Mouse (Mus musculus) adrenal gland, postnatal 10 days (tissue): ENCODE measurements around the gene Pafah1b1. TPM values are rescaled to one million over a fixed set of nuclear protein-coding genes. Genes with fewer than 3 reads are reported as not detected.

Experiments used
- DNase-seq: peaks from one replicate; pipeline ENCODE4 v3.0.0; 2021; ENCODE audit warnings: mixed read lengths
- long read RNA-seq, 2 experiments: library from polyadenylated mRNA; stranded (forward); transcript quantifications; one replicate each; pipeline ENCODE4 v2.0.0; 2021
- total RNA-seq, 2 experiments: library from RNA; stranded (reverse); gene quantifications; 2 replicates each; pipeline ENCODE4 v1.2.3; 2021

Gene Pafah1b1
- total RNA-seq, result 100 to 1,000 TPM; 145 to 154 TPM
- long read RNA-seq, experiment 1, full-length matches to known transcripts, result 76 of 111 reads
- long read RNA-seq, experiment 1, partial matches to known transcripts, result 28 of 111 reads
- long read RNA-seq, experiment 1, other reads (novel, unspliced or antisense), result 7 of 111 reads
- long read RNA-seq, experiment 2, full-length matches to known transcripts, result 44 of 50 reads
- long read RNA-seq, experiment 2, partial matches to known transcripts, result 1 of 50 reads
- long read RNA-seq, experiment 2, other reads (novel, unspliced or antisense), result 5 of 50 reads

GRCm38 (mm10) chr11:74724235-74724791 is at the start of gene Pafah1b1:
Gene Pafah1b1, minus strand, starts transcription at chr11:74724670.
- DNase-seq, result peak; percentile 98

DNA sequence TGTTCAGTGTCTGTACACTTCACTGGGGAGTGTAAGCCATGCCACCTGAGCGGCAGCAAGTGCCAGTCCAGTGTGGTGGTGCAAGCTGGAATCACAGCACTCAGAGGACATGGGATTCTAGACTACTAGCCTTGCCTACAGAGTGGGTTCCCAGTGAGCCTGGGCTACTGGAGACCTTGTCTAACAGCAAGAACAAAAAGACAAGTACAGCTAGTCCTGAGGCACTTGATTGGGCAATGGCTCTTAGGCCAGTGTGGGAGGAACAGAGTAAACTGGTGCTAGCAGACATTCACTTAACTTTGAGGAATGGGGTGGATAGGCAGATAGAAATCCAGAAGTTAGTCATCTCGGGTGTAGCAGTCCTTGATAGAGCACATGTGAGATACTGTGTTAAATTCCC is 47.9 kb upstream of the Pafah1b1 start:
- no peak for DNase-seq

- DNase-seq, result no peak
These were observed 47.2 kb upstream of the Pafah1b1 start for GRCm38 (mm10) chr11:74771650-74772049.

DNA sequence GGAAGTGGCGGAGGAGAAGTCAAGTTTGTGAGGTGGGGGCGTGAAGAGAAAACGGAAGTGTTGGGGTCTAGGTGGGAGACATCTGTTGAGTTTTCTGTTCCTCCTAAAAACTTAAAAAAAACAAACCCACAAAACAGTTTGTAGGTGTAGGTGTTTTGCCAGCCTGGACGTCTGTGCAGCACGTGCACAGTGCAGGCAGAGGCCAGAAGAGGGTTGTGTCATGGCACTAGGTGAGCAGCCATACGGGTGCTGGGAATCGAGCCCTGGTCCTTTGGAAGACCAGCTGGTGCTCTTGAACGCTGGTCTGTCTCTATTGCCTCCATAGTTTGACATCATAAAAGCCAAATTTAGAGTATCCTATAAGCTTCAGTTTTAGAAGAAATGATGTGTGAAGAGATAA is 46.8 kb upstream of the Pafah1b1 start:
- DNase-seq, result no peak

DNA sequence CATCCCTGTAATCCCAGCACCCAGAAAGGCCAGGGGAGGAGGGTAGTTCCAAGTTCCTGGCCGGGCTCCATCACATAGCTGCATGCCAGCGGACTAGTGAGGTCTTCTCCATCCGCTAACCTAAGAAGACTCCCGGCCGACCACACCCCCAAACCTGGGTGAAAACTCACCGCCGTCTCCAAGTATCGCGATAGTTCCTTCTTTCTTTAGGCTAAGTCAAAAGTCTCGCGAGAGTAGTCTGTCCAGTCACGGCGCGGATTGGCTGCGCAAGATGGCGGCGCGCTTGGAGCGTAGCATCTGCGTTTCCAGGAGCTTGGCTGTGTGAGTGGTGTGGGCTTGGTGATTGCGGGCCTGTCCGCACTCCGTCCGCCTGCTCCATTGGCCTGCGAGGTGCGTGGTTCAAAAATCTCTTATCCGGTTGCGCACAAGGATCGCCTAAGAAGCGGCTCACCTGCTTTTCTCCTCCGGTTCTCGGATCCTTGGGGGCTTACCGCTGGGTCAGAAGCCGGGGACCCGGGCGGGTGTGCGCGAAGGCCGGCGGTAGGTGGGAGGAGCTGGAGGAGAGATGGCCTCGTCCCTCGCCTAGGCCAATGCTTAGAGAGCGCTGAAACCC is 46.2 kb upstream of the Pafah1b1 start, which contains the start of gene Mettl16:
Mettl16 (plus strand) TSS at position 236 of the 613 bp plus-strand sequence.
- peak; percentile 93 for DNase-seq

- DNase-seq, result no peak
These were observed 45.6 kb upstream of the Pafah1b1 start for GRCm38 (mm10) chr11:74770037-74770436.

GRCm38 (mm10) chr11:74768045-74768444 is 43.6 kb upstream of the Pafah1b1 start:
- peak; percentile 51 for DNase-seq

DNA sequence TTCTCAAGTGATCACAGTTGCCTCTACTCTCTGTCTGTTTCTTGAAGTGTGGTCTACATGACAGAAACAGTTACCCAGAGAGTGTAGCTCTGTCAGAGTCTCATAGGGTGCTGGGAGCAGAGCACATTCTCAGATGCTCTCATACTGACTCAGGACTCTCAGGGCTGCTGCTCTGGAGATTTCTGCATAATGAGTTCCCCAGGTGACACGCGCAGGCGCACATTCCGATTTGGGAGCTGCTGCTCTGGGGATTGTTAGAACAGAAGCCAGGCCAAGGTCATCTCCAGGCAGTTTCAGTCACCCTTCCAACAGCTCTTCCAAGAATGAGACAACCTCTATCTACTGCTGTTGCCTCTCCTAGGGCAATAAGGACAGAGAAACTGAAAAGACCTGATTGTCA is 43.0 kb upstream of the Pafah1b1 start:
- DNase-seq, result peak; percentile 72

DNA sequence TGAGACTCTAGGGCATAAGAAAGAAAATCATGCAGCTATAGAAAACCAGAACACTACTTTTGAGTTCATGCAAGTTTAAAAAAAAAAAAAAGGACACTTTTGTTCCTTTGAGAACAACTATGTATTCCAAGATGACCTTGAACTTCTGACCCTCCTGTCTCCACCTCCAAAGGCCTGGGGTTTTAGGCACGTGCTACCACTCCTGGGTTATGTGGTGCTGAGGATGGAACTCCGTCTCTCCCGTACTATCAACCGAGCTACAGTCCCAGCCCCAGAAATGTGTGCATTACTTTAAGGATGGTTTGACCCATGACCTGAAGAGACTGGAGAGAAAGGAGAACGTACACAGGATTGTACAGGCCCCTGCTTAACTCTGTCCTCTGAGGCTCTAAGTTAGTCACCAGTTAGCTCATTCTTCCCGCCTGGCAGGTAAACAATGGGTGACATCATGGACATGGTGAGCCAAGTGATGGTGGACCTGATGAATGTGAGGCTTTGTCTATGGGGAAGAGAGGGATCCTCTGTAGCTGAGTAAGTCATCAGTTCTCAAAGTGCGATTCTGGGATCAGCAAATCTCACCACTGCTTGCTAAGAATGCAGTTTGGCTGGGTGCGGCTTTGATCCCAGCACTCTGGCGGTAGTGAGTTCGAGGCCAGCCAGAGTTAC is 39.6 kb upstream of the Pafah1b1 start:
- no peak for DNase-seq

DNA sequence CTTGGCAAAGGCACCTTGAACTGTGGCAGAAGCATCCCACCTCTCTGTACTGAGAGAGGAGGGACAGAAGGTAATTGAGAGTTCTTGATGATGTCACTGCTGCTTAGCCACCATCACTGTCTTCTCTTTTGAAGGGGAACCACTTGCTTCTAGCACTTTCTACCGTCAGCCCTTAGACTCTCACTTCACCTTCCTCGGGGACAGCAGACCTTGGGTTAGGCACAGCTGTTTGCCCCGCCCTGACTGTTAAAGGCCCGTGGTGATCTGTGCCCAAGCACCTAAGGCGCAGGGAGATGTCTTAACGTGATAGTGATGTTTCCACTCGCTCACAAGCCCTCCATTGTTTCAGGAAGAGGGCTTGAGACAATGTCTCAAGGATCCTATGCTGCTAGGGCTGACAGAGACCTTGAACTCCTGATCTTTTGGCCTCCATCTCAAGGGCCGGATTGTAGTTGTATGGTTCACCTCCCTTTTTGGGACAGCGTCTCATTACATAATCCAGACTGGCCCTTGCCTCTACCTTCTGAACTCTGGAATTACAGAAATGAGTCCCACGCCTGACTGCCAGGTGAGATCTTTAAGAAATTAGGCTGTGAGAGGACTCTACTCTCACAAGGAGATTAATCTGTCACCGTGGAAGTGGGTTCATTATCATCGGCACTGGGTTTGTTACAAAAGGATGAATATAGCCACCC is 36.7 kb upstream of the Pafah1b1 start:
- DNase-seq, result no peak

GRCm38 (mm10) chr11:74756631-74757030 is 32.2 kb upstream of the Pafah1b1 start:
- DNase-seq, result no peak

DNA sequence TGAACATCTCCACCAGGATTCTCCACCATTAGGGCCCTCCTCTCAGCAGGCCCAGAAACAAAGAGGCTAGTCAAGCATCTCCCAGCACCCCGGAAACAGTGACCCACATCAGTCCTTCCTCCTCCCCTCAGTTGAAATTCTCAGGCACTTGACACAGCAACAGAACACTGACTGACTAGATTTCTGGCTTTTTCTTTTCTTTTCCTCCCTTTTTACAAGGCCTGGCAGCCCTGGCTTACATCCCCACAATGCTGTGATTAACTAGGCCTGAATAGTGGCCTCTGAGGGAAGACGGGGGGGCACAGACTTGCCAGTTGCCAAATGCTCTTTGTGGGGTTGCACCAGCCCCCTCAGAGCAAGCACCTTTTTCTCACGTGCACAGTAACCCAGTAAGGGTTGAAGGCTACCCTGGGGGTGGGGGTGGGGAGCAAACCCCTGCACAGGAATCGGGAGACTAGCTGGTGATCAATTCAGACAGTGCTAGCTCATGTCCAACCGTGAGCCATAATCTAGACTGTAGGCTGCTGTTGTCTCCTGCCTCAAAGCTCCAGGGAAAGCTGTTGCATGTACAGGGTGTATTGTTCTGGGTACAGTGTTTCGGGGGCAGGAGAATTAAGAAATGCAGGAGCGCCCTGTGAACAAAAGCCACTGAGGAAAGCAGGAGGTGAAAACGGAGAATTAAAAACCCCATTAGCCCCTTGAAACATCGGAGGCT is 27.0 kb upstream of the Pafah1b1 start:
- DNase-seq, result no peak

DNA sequence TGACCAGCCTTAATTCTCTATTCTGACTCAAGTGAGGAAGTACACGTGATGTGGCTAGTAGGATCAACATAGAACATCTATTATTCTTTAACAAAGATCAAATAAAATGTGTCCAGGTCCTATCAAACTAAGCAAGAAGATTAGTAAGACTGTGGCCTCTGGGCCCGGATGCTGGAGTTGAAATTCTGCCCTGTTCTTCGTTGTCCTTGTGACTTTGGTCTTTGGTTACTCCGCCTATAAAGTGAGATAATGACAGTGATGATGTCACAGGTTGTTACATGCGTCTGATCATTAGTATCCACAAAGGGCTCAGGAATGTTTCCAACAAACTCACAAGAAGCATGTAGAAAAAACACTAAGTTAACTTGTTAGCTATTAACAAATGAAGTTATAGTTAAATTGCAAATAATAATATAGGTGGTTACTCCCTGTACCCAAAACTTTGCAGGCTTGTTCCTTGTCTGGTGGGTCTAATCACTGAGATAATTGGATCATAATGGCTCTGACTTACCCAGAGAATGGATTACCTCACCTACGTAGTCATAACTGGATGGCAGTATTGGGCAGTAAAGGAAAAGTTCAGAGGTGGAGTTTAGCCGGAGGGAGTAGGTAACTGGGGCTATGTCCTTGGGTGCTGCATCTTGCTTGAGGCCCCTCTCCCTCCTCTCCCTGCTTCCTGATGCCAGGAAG is 26.3 kb upstream of the Pafah1b1 start:
- DNase-seq, result no peak

DNA sequence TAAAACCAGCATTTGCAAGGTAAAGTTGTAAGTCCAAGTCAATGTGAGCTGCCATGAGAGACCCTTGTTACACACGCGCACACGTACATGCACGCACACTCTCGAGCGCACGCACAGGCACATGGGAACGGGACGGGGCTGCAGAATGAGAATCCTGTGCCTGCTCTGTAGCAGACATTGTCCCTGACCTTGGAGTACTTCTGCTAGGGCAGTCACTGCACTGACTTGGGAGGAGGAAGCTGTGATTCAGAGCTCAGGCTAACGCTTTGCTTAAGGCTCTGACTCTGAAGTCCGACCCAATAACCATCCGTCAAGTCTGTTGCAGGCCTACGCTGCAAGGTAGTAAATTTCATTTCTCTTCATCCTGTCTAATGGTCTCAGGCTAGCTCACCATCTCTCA is 24.8 kb upstream of the Pafah1b1 start:
- DNase-seq, result peak; percentile 38

DNA sequence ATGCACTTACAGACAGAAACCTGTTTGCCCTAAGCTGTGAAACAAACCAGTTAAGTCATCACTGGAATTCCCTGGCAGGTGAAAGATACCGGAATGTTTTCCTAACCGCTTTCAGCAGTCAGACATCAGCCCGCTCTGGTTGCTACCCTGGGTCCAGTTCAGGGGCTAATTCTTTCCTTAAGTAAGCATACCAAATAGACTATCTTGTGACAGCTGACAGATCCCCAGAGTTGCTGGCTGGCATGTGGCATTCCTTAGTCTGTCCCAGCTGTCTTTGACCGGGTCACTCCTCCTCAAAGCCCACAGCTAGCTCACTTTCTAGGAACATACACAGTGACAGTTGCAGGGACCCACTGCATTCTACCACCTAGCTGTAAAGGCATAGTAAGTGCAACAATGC is 23.6 kb upstream of the Pafah1b1 start:
- DNase-seq, result no peak

DNA sequence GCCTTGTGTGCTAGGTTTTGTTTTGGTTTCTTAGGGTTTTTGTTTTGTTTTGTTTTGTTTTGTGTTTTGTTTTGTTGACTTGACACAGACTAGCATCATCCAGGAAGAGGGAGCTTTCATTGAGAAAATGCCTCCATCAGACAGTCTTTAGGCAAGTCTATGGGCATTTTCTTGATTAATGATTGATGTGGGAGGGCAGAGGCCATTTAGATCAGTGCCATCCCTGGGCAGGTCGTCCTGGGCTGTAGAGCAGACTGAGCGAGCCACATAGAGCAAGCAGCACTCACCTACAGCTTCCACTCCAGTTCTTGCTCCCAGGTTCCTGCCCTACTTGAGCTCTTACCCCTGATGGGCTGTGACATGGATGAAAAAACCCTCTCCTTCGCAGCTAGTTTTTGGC is 13.4 kb upstream of the Pafah1b1 start:
- DNase-seq, result no peak

DNA sequence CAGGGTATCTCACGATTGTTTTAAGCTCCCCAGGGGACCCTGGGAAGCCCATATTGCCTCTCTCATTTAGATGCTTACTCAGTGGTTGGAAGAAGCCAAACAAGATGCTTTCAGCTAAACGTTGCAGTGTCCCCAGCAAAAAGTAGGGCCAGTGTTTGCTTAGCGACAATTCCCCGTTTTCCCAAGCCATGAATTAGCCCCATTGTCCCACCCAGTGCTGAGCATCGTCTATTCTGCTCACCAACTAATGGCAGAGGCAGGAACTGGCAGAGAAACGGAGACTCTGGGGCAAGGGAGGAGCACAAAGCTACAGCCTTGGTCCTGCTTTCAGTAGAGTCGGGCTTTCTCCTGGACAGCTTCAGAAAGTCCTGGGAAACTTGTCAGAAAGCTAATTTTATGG is 10.4 kb upstream of the Pafah1b1 start:
- no peak for DNase-seq

DNA sequence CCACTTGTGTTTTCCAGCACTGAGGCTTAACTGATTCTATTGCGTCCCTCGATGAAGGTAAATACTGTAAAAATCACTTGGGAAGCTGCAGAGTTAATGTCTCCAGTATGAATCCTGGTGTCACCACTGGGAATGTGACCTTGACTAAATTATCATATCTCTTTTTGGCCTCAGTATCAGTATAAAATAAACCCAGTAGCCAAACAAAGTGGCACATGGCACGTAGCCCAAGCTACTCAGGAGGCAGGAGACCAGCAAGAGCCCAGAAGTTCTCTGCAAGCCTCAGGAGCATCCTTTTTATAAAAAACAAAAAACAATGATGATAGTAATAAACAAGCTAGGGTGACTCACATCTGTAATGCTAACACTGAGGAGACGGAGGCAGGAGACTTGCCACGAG is 711 bp upstream of the Pafah1b1 start:
- DNase-seq, result no peak

DNA sequence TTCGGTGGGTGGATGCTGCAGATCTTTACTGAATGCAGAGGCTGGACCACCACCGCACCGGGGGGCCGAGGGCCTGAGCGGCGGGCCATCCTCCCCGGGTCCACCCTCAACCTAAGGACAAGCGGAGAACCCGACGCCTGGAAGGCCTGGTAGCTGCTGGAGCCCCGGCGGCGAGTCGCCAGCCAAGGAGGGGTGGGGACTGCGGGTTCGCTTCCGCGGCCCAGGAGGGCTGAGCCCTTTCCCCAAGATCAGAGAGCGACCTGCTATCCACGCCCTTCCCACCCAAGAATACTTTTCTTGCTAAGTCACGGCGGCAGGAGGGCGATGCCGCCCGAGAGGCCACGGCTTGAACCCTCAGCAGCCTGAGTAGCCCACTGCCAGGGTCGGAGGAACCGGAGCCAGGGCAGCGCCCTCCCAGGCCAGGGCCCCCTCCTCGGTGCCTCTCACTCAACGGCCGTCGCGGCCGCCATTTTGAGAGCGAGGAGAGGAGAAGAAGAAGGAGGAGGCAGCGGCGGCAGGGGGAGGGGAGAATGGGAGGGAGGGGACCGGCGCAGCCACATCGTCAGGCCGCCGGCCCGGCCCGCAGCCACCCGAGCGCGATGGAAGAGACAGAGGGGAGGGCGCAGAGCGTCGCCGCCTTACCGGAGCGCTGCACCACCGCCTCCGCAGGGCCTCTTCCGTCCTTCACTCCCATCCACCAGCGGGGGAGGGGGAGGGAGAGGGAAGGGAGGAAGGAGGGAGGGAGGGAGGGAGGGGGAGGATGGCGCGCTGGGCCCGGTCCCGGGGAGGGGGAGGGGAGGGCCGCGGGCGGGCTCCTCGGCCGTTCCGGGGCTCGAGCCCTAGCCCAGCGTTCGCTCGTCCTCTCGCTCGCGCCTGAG is 874 bp downstream of the Pafah1b1 start:
- peak; percentile 90 for DNase-seq

- DNase-seq, result no peak
These were observed 2.5 kb downstream of the Pafah1b1 start for GRCm38 (mm10) chr11:74721971-74722370.
